Mouse (Mus musculus) ES-Bruce4 (cell line): ENCODE data around the gene Gpatch2.

Experiments used
- CTCF ChIP-seq: IDR thresholded peaks from one replicate; pipeline ENCODE4 v1.8.1; 2011; ENCODE audit warnings: low read depth, low read length
- POLR2A ChIP-seq: IDR thresholded peaks from one replicate; pipeline ENCODE4 v1.8.1; 2011; ENCODE audit warnings: low read length; ENCODE audit not compliant: insufficient read depth

- TF ChIP-seq CTCF (no peak), POLR2A (no peak)
Observed at GRCm38 (mm10) chr1:187292395-187292749, 77.1 kb downstream of the Gpatch2 start.
